Mouse (Mus musculus) gastrocnemius, postnatal 14 days (tissue): Measurements from ENCODE around the gene Ppp1r11. TPM values are rescaled to one million over a fixed set of nuclear protein-coding genes. Genes with fewer than 3 reads are reported as not detected.
"Not testable (repeated sequence)": the region's sequence is repeated elsewhere in the genome, so short reads cannot be mapped to it uniquely, and the experiment has no call there.

Source experiments
- DNase-seq: peaks from one replicate; pipeline ENCODE4 v3.0.0; 2021; ENCODE audit warnings: mixed read lengths
- intact Hi-C: fragments of 180-260 bp; cut with DNase I; formaldehyde crosslinking; loops from one replicate; pipeline ENCODE4 v1.15.1; 2025; ENCODE audit warnings: low total_unique reads
- long read RNA-seq, 2 experiments: library from polyadenylated mRNA; stranded (forward); transcript quantifications; one replicate each; pipeline ENCODE4 v2.0.0; 2021
- total RNA-seq, 2 experiments: library from RNA; stranded (reverse); gene quantifications; 2 replicates each; pipeline ENCODE4 v1.2.3; 2021

Gene Ppp1r11
- 10 to 100 TPM; 63.5 to 67.7 TPM for total RNA-seq
- long read RNA-seq, experiment 1, transcript Ppp1r11-201 (3 exons, 1,599 nt), result major isoform, 46 of 49 reads
- long read RNA-seq, experiment 1, partial matches to known transcripts, result 1 of 49 reads
- long read RNA-seq, experiment 1, other reads (novel, unspliced or antisense), result 1 of 49 reads
- long read RNA-seq, experiment 2, transcript Ppp1r11-201 (3 exons, 1,599 nt), result major isoform, 43 of 45 reads
- long read RNA-seq, experiment 2, partial matches to known transcripts, result 1 of 45 reads
- long read RNA-seq, experiment 2, other reads (novel, unspliced or antisense), result 1 of 45 reads

- intact Hi-C loops, result no loop called here
- DNase-seq, result peak; percentile 95
Observed at GRCm38 (mm10) chr17:36950981-36951947, at the start of gene Ppp1r11. Gene Ppp1r11, minus strand, starts transcription at chr17:36951741.

- intact Hi-C loops, result no loop called here
- no peak for DNase-seq
Observed at GRCm38 (mm10) chr17:37000863-37001262, 49.3 kb upstream of the Ppp1r11 start, which contains the start of gene Zfp57. Gene Zfp57, plus strand, starts transcription at chr17:37001163.

- intact Hi-C loops, result loop anchor here (5.0 kb wide), 1 partner anchor 81 kb away; no protein-coding TSS in a partner anchor
- DNase-seq, result no peak
Observed at GRCm38 (mm10) chr17:36998477-36998876, 46.9 kb upstream of the Ppp1r11 start.

GRCm38 (mm10) chr17:36997033-36997735, 45.6 kb upstream of the Ppp1r11 start:
- peak; percentile 73 for DNase-seq
- intact Hi-C loops, result loop anchor here (5.0 kb wide), 1 partner anchor 80 kb away; no protein-coding TSS in a partner anchor

- intact Hi-C loops, result loop anchor here (5.0 kb wide), 1 partner anchor 78 kb away; no protein-coding TSS in a partner anchor
- DNase-seq, result no peak
Observed at GRCm38 (mm10) chr17:36995448-36995847, 43.9 kb upstream of the Ppp1r11 start.

GRCm38 (mm10) chr17:36994528-36994927, 43.0 kb upstream of the Ppp1r11 start:
- no peak for DNase-seq
- intact Hi-C loops, result no loop called here

GRCm38 (mm10) chr17:36993770-36994325, 42.3 kb upstream of the Ppp1r11 start:
- no peak for DNase-seq
- intact Hi-C loops, result no loop called here

GRCm38 (mm10) chr17:36992336-36993104, 41.0 kb upstream of the Ppp1r11 start:
- no peak for DNase-seq
- intact Hi-C loops, result no loop called here

GRCm38 (mm10) chr17:36990630-36991029, 39.1 kb upstream of the Ppp1r11 start:
- DNase-seq, intact Hi-C loops: not testable (repeated sequence)

GRCm38 (mm10) chr17:36989437-36989836, 37.9 kb upstream of the Ppp1r11 start, which contains the start of gene H2-M5:
Gene H2-M5, minus strand, starts transcription at chr17:36989537.
- intact Hi-C loops, result no loop called here
- DNase-seq, result no peak

- intact Hi-C loops, result no loop called here
- no peak for DNase-seq
Observed at GRCm38 (mm10) chr17:36988475-36988874, 36.9 kb upstream of the Ppp1r11 start.

- intact Hi-C loops, result no loop called here
- DNase-seq, result no peak
Observed at GRCm38 (mm10) chr17:36982253-36983155, 31.0 kb upstream of the Ppp1r11 start.

- intact Hi-C loops, result no loop called here
- no peak for DNase-seq
Observed at GRCm38 (mm10) chr17:36981845-36982244, 30.3 kb upstream of the Ppp1r11 start.

GRCm38 (mm10) chr17:36981221-36981813, 29.8 kb upstream of the Ppp1r11 start, which contains the start of gene 2410137M14Rik:
Gene 2410137M14Rik, minus strand, starts transcription at chr17:36981237.
- no peak for DNase-seq
- intact Hi-C loops, result no loop called here

- intact Hi-C loops, result no loop called here
- DNase-seq, result no peak
Observed at GRCm38 (mm10) chr17:36973271-36973787, 21.8 kb upstream of the Ppp1r11 start.

GRCm38 (mm10) chr17:36972791-36973190, 21.2 kb upstream of the Ppp1r11 start:
- intact Hi-C loops, result no loop called here
- DNase-seq, result no peak
